In genomic region chr4:82306045-82306444, GRCm38 (mm10) we compare ENCODE assay signal across 13 mouse cellular contexts.
DNase-seq lines count a peak whose midpoint lies in the region; ATAC-seq and TF ChIP-seq lines count a peak whose summit lies in the region.
"Had no signal": no experiment of that assay in that cellular context is flagged by ENCODE, and none has a peak within 500 bp of the region (broad histone marks: within the 10 kb centered on the region; RNA-seq: fewer than 3 reads in every experiment).

No protein-coding gene starts in this region.

- H3K9me3 ChIP-seq in hindbrain, embryonic 12.5 days (replicated peaks), result no peaks in the 10 kb centered on the region
- H3K9me3 ChIP-seq in hindbrain, embryonic 10.5 days, result no peaks in the 10 kb centered on the region
- no peaks in the 10 kb centered on the region for H3K9me3 ChIP-seq in midbrain, embryonic 11.5 days (ENCODE audit: control insufficient read depth, low read length)
- no peaks in the 10 kb centered on the region for H3K9me3 ChIP-seq in midbrain, embryonic 10.5 days (replicated peaks)
- no peaks in the 10 kb centered on the region for H3K9me3 ChIP-seq in forebrain, postnatal 0 days (ENCODE audit: low read length)
- H3K9me3 ChIP-seq in stomach, embryonic 15.5 days, result no peaks in the 10 kb centered on the region
- H3K9me3 ChIP-seq: hindbrain, embryonic 15.5 days; liver, embryonic 15.5 days; neural tube, embryonic 12.5 days had no signal

- no peak for TF ChIP-seq CTCF in forebrain, postnatal 0 days (IDR thresholded peaks at IDR 0.05; ENCODE audit: low read depth)

- no peak overlapping the region for H3K9ac ChIP-seq in hindbrain, embryonic 12.5 days
- H3K9ac ChIP-seq in midbrain, embryonic 11.5 days (ENCODE audit: low read length), result no peak overlapping the region
- H3K9ac ChIP-seq in forebrain, postnatal 0 days, result no peak overlapping the region
- H3K9ac ChIP-seq in stomach, embryonic 15.5 days, result no peak overlapping the region
- H3K9ac ChIP-seq: hindbrain, embryonic 15.5 days; liver, embryonic 15.5 days; neural tube, embryonic 12.5 days had no signal

- H3K4me3 ChIP-seq in hindbrain, embryonic 12.5 days, result no peak overlapping the region
- no peak overlapping the region for H3K4me3 ChIP-seq in hindbrain, embryonic 10.5 days
- H3K4me3 ChIP-seq in midbrain, embryonic 11.5 days (ENCODE audit: low read depth, low read length), result no peak overlapping the region
- no peak overlapping the region for H3K4me3 ChIP-seq in midbrain, embryonic 10.5 days
- no peak overlapping the region for H3K4me3 ChIP-seq in forebrain, postnatal 0 days (ENCODE audit: low read depth, low read length)
- no peak overlapping the region for H3K4me3 ChIP-seq in stomach, embryonic 15.5 days (replicated peaks)
- H3K4me3 ChIP-seq: hindbrain, embryonic 15.5 days; liver, embryonic 15.5 days; neural tube, embryonic 12.5 days had no signal

- peaks cover 29% of the 10 kb centered on the region for H3K4me1 ChIP-seq in hindbrain, embryonic 12.5 days
- peaks cover 43% of the 10 kb centered on the region for H3K4me1 ChIP-seq in hindbrain, embryonic 10.5 days (replicated peaks)
- peaks cover 27% of the 10 kb centered on the region for H3K4me1 ChIP-seq in midbrain, embryonic 11.5 days (ENCODE audit: control insufficient read depth, insufficient read depth, low read length)
- H3K4me1 ChIP-seq in midbrain, embryonic 10.5 days, result peaks cover 37% of the 10 kb centered on the region
- H3K4me1 ChIP-seq in forebrain, postnatal 0 days (ENCODE audit: insufficient read depth), result peaks cover 11% of the 10 kb centered on the region; the same call in 1 of the 2 replicates
- peaks cover 18% of the 10 kb centered on the region for H3K4me1 ChIP-seq in stomach, embryonic 15.5 days
- H3K4me1 ChIP-seq: liver, embryonic 15.5 days had no signal

- no peak overlapping the region for H3K4me2 ChIP-seq in hindbrain, embryonic 12.5 days (replicated peaks)
- H3K4me2 ChIP-seq in midbrain, embryonic 11.5 days, result no peak overlapping the region
- H3K4me2 ChIP-seq in forebrain, postnatal 0 days (ENCODE audit: low read depth), result no peak overlapping the region
- no peak overlapping the region for H3K4me2 ChIP-seq in stomach, embryonic 15.5 days
- H3K4me2 ChIP-seq: hindbrain, embryonic 15.5 days; liver, embryonic 15.5 days; neural tube, embryonic 12.5 days had no signal

- H3K27me3 ChIP-seq in hindbrain, embryonic 12.5 days, result no peaks in the 10 kb centered on the region
- peaks cover 8% of the 10 kb centered on the region; the same call in 1 of the 2 replicates for H3K27me3 ChIP-seq in hindbrain, embryonic 10.5 days (ENCODE audit: insufficient read depth, poor library complexity, severe bottlenecking)
- no peaks in the 10 kb centered on the region for H3K27me3 ChIP-seq in midbrain, embryonic 11.5 days (ENCODE audit: control insufficient read depth, insufficient read depth, low read length)
- H3K27me3 ChIP-seq in midbrain, embryonic 10.5 days (ENCODE audit: low read depth, poor library complexity, severe bottlenecking), result peaks cover 30% of the 10 kb centered on the region; the same call in 1 of the 2 replicates
- H3K27me3 ChIP-seq in forebrain, postnatal 0 days (ENCODE audit: insufficient read depth, low read length), result no peaks in the 10 kb centered on the region
- no peaks in the 10 kb centered on the region for H3K27me3 ChIP-seq in stomach, embryonic 15.5 days (replicated peaks)
- H3K27me3 ChIP-seq: hindbrain, embryonic 15.5 days; liver, embryonic 15.5 days; neural tube, embryonic 12.5 days had no signal

- H3K36me3 ChIP-seq in hindbrain, embryonic 12.5 days, result no peaks in the 10 kb centered on the region
- peaks cover 4% of the 10 kb centered on the region; the same call in 1 of the 2 replicates for H3K36me3 ChIP-seq in hindbrain, embryonic 10.5 days
- H3K36me3 ChIP-seq in midbrain, embryonic 11.5 days (ENCODE audit: control insufficient read depth, insufficient read depth, low read length), result 0 out of 2 replicates have a peak, but pooled peaks cover 2% of the 10 kb centered on the region
- H3K36me3 ChIP-seq in midbrain, embryonic 10.5 days, result peaks cover 7% of the 10 kb centered on the region
- peaks cover 5% of the 10 kb centered on the region; the same call in 1 of the 2 replicates for H3K36me3 ChIP-seq in forebrain, postnatal 0 days (ENCODE audit: insufficient read depth)
- no peaks in the 10 kb centered on the region for H3K36me3 ChIP-seq in stomach, embryonic 15.5 days
- H3K36me3 ChIP-seq: liver, embryonic 15.5 days had no signal

- WGBS in hindbrain, embryonic 12.5 days, result 72% methylated on average over 6 of the region's 6 CpGs
- WGBS in hindbrain, embryonic 10.5 days, result 71% methylated on average over 6 of the region's 6 CpGs
- WGBS in midbrain, embryonic 11.5 days, result 70% methylated on average over 6 of the region's 6 CpGs
- WGBS in midbrain, embryonic 10.5 days, result 77% methylated on average over 6 of the region's 6 CpGs
- WGBS in forebrain, postnatal 0 days, result 58% methylated on average over 6 of the region's 6 CpGs
- 15% methylated on average over 6 of the region's 6 CpGs for WGBS in stomach, embryonic 15.5 days

- no peak for ATAC-seq in hindbrain, embryonic 12.5 days (ENCODE audit: low FRiP score)
- no peak for ATAC-seq in midbrain, embryonic 11.5 days (ENCODE audit: low FRiP score)
- ATAC-seq in forebrain, postnatal 0 days, result no peak
- no peak for ATAC-seq in stomach, embryonic 15.5 days (ENCODE audit: insufficient read depth, low FRiP score, low read depth)

- H3K27ac ChIP-seq in hindbrain, embryonic 12.5 days, result peak overlapping the region; percentile 91
- no peak overlapping the region for H3K27ac ChIP-seq in hindbrain, embryonic 10.5 days
- H3K27ac ChIP-seq in midbrain, embryonic 11.5 days (ENCODE audit: low read depth, low read length), result no peak overlapping the region
- no peak overlapping the region for H3K27ac ChIP-seq in midbrain, embryonic 10.5 days (replicated peaks)
- 0 out of 2 replicates have a peak overlapping the region, but pooled peaks have one; percentile 29 for H3K27ac ChIP-seq in forebrain, postnatal 0 days (ENCODE audit: low read depth, low read length)
- H3K27ac ChIP-seq in stomach, embryonic 15.5 days, result peak overlapping the region; percentile 94
- H3K27ac ChIP-seq: liver, embryonic 15.5 days had no signal

- DNase-seq in hindbrain, embryonic 10.5 days (ENCODE audit: low spot score), result no peak
- peak; percentile 83 for DNase-seq in midbrain, embryonic 11.5 days (ENCODE audit: low spot score, missing footprints)
- DNase-seq in midbrain, embryonic 10.5 days (ENCODE audit: low spot score), result no peak
- no peak for DNase-seq in forebrain, postnatal 0 days
- DNase-seq in right cerebral cortex, adult 2 months (ENCODE audit: low spot score in 2 of 2), result no peak
- DNase-seq: cerebellum, postnatal 10 days; layer of hippocampus, adult 9-11 months; thymus, adult 2 months had no signal

Comparison
In these comparisons a context has a peak if more than half of its experiments do, and no peak if none do; other contexts are left out.
1. H3K27ac ChIP-seq: peak in hindbrain, embryonic 12.5 days (single experiment), forebrain, postnatal 0 days (single experiment) and stomach, embryonic 15.5 days (single experiment); none in hindbrain, embryonic 10.5 days (single experiment), midbrain, embryonic 11.5 days (single experiment) and midbrain, embryonic 10.5 days (single experiment).